ENCODE assay signal across 9 mouse cellular contexts in genomic region chr16:21248713-21249531, GRCm38 (mm10). TPM values are rescaled to one million over a fixed set of nuclear protein-coding genes. Genes with fewer than 3 reads are reported as not detected.
DNase-seq lines count a peak whose midpoint lies in the region; ATAC-seq and TF ChIP-seq lines count a peak whose summit lies in the region.
"Had no signal": no experiment of that assay in that cellular context is flagged by ENCODE, and none has a peak within 500 bp of the region (broad histone marks: within the 10 kb centered on the region; RNA-seq: fewer than 3 reads in every experiment).

No protein-coding gene starts in this region.

- ATAC-seq in liver, embryonic 13.5 days (ENCODE audit: low read depth) = no peak

- no peak overlapping the region for H3K9ac ChIP-seq in liver, embryonic 13.5 days

- peak overlapping the region; percentile 58 for H3K4me2 ChIP-seq in liver, embryonic 13.5 days

- no peak for TF ChIP-seq CTCF in cerebellum, adult 2 months (IDR thresholded peaks at IDR 0.05; ENCODE audit: borderline replicate concordance, insufficient read depth, low read depth, low read length)
- TF ChIP-seq CTCF in testis, adult 2 months (IDR thresholded peaks at IDR 0.05; ENCODE audit: control insufficient read depth, insufficient read depth, insufficient replicate concordance, low read depth, low read length) = no peak

- H3K27me3 ChIP-seq in cerebellum, adult 2 months (ENCODE audit: control insufficient read depth, insufficient read depth, low read length) = no peaks in the 10 kb centered on the region
- peaks cover 2% of the 10 kb centered on the region for H3K27me3 ChIP-seq in testis, adult 2 months (ENCODE audit: control insufficient read depth, insufficient read depth, low read length)
- peaks cover 86% of the 10 kb centered on the region for H3K27me3 ChIP-seq in liver, embryonic 13.5 days

- WGBS in cerebellum, adult 2 months = 18% methylated on average over 39 of the region's 39 CpGs
- 5% methylated on average over 39 of the region's 39 CpGs for WGBS in liver, embryonic 13.5 days (ENCODE audit: insufficient replicate concordance)

- H3K9me3 ChIP-seq in liver, embryonic 13.5 days (replicated peaks) = no peaks in the 10 kb centered on the region

- no peak overlapping the region for H3K27ac ChIP-seq in cerebellum, adult 2 months (ENCODE audit: insufficient read depth, low read length)
- H3K27ac ChIP-seq in testis, adult 2 months (ENCODE audit: control insufficient read depth, insufficient read depth, low read depth, low read length) = no peak overlapping the region
- H3K27ac ChIP-seq in liver, embryonic 13.5 days = no peak overlapping the region

- no peak for DNase-seq in cerebellum, adult 2 months
- DNase-seq in cerebellum, postnatal 4 days (ENCODE audit: low spot score in 2 of 2) = no peak
- DNase-seq in testis, postnatal 10 days (ENCODE audit: low spot score) = no peak
- no peak for DNase-seq in liver, embryonic 13.5 days
- DNase-seq in adrenal gland, adult 2 months = no peak
- no peak for DNase-seq in frontal cortex, adult 2 months (ENCODE audit: extremely low spot score in 1 of 2, low spot score in 1 of 2)
- no peak for DNase-seq in kidney, adult 18-20 months

- peak overlapping the region; percentile 41 for H3K4me3 ChIP-seq in cerebellum, adult 2 months (replicated peaks; ENCODE audit: insufficient read depth, low read depth, low read length)
- peak overlapping the region; percentile 2 for H3K4me3 ChIP-seq in testis, adult 2 months (ENCODE audit: control insufficient read depth, low read depth, low read length)
- peak overlapping the region; percentile 36 for H3K4me3 ChIP-seq in liver, embryonic 13.5 days (replicated peaks)
- H3K4me3 ChIP-seq: myocyte had no signal

- no peaks in the 10 kb centered on the region for H3K36me3 ChIP-seq in testis, adult 2 months (ENCODE audit: control insufficient read depth, insufficient read depth, low read length)
- H3K36me3 ChIP-seq in liver, embryonic 13.5 days = no peaks in the 10 kb centered on the region

- peaks cover 3% of the 10 kb centered on the region; the same call in 1 of the 2 replicates for H3K4me1 ChIP-seq in cerebellum, adult 2 months (ENCODE audit: control insufficient read depth, insufficient read depth, low read length)
- H3K4me1 ChIP-seq in testis, adult 2 months (ENCODE audit: control insufficient read depth, insufficient read depth, low read length) = peaks cover 15% of the 10 kb centered on the region
- H3K4me1 ChIP-seq in liver, embryonic 13.5 days (replicated peaks) = peaks cover 21% of the 10 kb centered on the region

- TF ChIP-seq POLR2A in cerebellum, adult 2 months (IDR thresholded peaks at IDR 0.05; ENCODE audit: borderline replicate concordance, insufficient read depth, low read length) = no peak
- no peak for TF ChIP-seq POLR2A in testis, adult 2 months (IDR thresholded peaks at IDR 0.05; ENCODE audit: control insufficient read depth, low read depth, low read length)

RNA-seq across cellular contexts. Expression of gene Ephb3, which starts 44.4 kb away (rescaled TPM):
- 3.7 and 4.8 TPM in 2 replicates for polyA plus RNA-seq in cerebellum, adult 2 months (2012; rRNA removed)
- 1.2 TPM in 2 replicates for polyA plus RNA-seq in testis, adult 2 months (2012; rRNA removed)
- 0.91 and 1.0 TPM in 2 replicates for polyA plus RNA-seq in liver, embryonic 13.5 days (2015; fragmentation: Nextera tagmentation; extraction: Ambion mirVana)
- total RNA-seq in adrenal gland, adult 2 months (2021) = 1 to 10 TPM in 1 of 2 experiments, under 1 TPM in 1; 0.78 to 1.8 TPM
- 2.9 and 3.5 TPM in 2 replicates for polyA plus RNA-seq in adrenal gland, adult 2 months (2012; rRNA removed)
- polyA plus RNA-seq in frontal cortex, adult 2 months (2012; rRNA removed) = 14.5 and 15.4 TPM in 2 replicates
